Mouse (Mus musculus) embryonic facial prominence, embryonic 10.5 days (tissue): ENCODE measurements at regions not wholly inside any gene's neighbourhood (a gene's known extent, or its start where the extent isn't known, plus 50 kb on each side); places are given as distances from the start of the nearest gene placed in this dataset.
A peak's percentile ranks its signal among the peaks of the same experiment; 100 is the strongest.

Experiments used
- DNase-seq: peaks from one replicate; pipeline ENCODE4 v3.0.0-alpha.2; 2017; ENCODE audit warnings: low spot score
- H3K27ac ChIP-seq: fragments of 300-500 bp; sonication (generic); replicated peaks from 2 replicates; pipeline ENCODE4 v1.5.1; 2016; ENCODE audit warnings: mild to moderate bottlenecking
- H3K27me3 ChIP-seq: fragments of 300-500 bp; sonication (generic); replicated peaks from 2 replicates; pipeline ENCODE4 v1.6.1; 2016; ENCODE audit warnings: low read depth, mild to moderate bottlenecking; ENCODE audit not compliant: poor library complexity, severe bottlenecking
- H3K36me3 ChIP-seq: fragments of 300-500 bp; sonication (generic); replicated peaks from 2 replicates; pipeline ENCODE4 v1.6.1; 2016; ENCODE audit warnings: mild to moderate bottlenecking, moderate library complexity
- H3K4me1 ChIP-seq: fragments of 300-500 bp; sonication (generic); 2 replicates; pipeline ENCODE4 v1.6.1; 2016
- H3K4me3 ChIP-seq: fragments of 300-500 bp; sonication (generic); 2 replicates; pipeline ENCODE4 v1.5.1; 2016; ENCODE audit warnings: mild to moderate bottlenecking, moderate library complexity
- H3K9me3 ChIP-seq: fragments of 300-500 bp; sonication (generic); 2 replicates; pipeline ENCODE4 v1.6.1; 2016; ENCODE audit warnings: mild to moderate bottlenecking
- WGBS: fragments of 180-500 bp; shearing (Covaris S2); methylation state at CpG from one replicate; pipeline ENCODE4 v1.1.7; 2016; 5-methylcytosine and 5-hydroxymethylcytosine counted together

GRCm38 (mm10) chr9:63876023-63876422 lies 118.2 kb upstream of the Smad3 start:
- Histone ChIP-seq H3K36me3 (no peaks in the 10 kb centered on the region), H3K4me3 (no peak overlapping the region), H3K27me3 (peaks cover 15% of the 10 kb centered on the region), H3K27ac (no peak overlapping the region), H3K9me3 (no peaks in the 10 kb centered on the region), H3K4me1 (peaks cover 32% of the 10 kb centered on the region)
- DNase-seq: no peak
- WGBS: 92% methylated on average over 12 of the region's 12 CpGs

- DNase-seq: no peak
- no peaks in the 10 kb centered on the region for H3K36me3 ChIP-seq
- no peak overlapping the region for H3K27ac ChIP-seq
- peaks cover under 1% of the 10 kb centered on the region; the same call in 1 of the 2 replicates for H3K9me3 ChIP-seq
- no peak overlapping the region for H3K4me3 ChIP-seq
- peaks cover 23% of the 10 kb centered on the region for H3K4me1 ChIP-seq
- peaks cover 12% of the 10 kb centered on the region for H3K27me3 ChIP-seq
- 88% methylated on average over 5 of the region's 5 CpGs for WGBS
Measured at GRCm38 (mm10) chr9:63875193-63875592, 117.4 kb upstream of the Smad3 start.

GRCm38 (mm10) chr9:63864350-63864749 lies 106.6 kb upstream of the Smad3 start:
- H3K27me3 ChIP-seq: no peaks in the 10 kb centered on the region
- no peak overlapping the region; the same call in 1 of the 2 replicates for H3K27ac ChIP-seq
- H3K4me1 ChIP-seq: peaks cover 14% of the 10 kb centered on the region
- no peaks in the 10 kb centered on the region for H3K36me3 ChIP-seq
- no peak for DNase-seq
- H3K9me3 ChIP-seq: no peaks in the 10 kb centered on the region; the same call in 1 of the 2 replicates
- H3K4me3 ChIP-seq: no peak overlapping the region
- 49% methylated on average over 11 of the region's 11 CpGs for WGBS

DNA sequence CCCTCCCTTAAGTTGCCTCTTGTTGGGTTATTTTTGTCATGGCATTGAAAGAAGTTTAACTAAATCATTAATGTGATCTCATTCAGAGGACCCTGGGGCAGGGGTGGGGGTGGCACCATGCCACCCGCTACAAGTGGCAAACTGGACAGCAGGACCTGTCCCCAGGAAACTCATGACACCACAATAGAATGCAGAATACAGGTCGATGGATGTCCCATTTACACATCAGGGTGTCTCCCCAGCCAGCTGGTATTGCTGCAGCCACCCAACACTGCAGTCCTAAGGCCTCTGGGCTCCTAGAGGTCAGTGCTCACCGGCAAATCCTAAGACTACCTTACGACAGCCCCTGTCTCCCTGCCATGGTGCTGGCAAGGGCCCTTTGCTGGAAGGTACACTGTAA lies 105.5 kb upstream of the Smad3 start:
- Histone ChIP-seq H3K4me1 (peaks cover 14% of the 10 kb centered on the region), H3K4me3 (no peak overlapping the region), H3K27me3 (no peaks in the 10 kb centered on the region), H3K27ac (no peak overlapping the region), H3K36me3 (no peaks in the 10 kb centered on the region), H3K9me3 (no peaks in the 10 kb centered on the region; the same call in 1 of the 2 replicates)
- WGBS: 78% methylated on average over 4 of the region's 4 CpGs
- no peak for DNase-seq

- DNase-seq: peak; percentile 60
- H3K4me1 ChIP-seq: peaks cover 14% of the 10 kb centered on the region
- WGBS: 40% methylated on average over 6 of the region's 6 CpGs
Measured at GRCm38 (mm10) chr9:63862427-63862826, 104.6 kb upstream of the Smad3 start.

DNA sequence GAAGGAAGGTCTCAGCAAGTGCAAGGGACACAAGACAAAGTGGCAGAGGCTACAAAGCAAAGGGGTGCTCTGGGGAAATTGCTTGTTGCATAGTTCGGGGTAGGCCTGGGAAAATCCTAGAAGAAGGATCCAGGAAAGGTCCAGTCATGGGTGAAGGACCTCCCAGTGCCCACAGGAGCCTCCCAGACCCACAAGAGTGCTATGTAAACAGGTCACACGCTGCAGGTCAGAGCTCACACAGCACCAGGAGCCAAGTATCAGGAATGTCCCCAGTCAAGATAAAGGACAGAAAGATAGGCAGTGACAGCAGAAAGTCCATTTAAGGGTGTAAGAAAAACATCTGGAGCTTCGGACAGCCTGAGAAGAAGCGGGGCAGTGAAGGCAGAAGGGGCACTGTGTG lies 103.6 kb upstream of the Smad3 start:
- H3K36me3 ChIP-seq: no peaks in the 10 kb centered on the region
- H3K4me1 ChIP-seq: peaks cover 21% of the 10 kb centered on the region
- no peaks in the 10 kb centered on the region for H3K27me3 ChIP-seq
- DNase-seq: no peak
- no peak overlapping the region for H3K27ac ChIP-seq
- no peak overlapping the region for H3K4me3 ChIP-seq
- 85% methylated on average over 4 of the region's 4 CpGs for whole genome bisulfite sequencing
- H3K9me3 ChIP-seq: no peaks in the 10 kb centered on the region; the same call in 1 of the 2 replicates

More at GRCm38 (mm10) chr9:63862427-63862826, 104.6 kb upstream of the Smad3 start:
- Histone ChIP-seq H3K9me3 (no peaks in the 10 kb centered on the region; the same call in 1 of the 2 replicates), H3K36me3 (no peaks in the 10 kb centered on the region), H3K27me3 (no peaks in the 10 kb centered on the region), H3K27ac (no peak overlapping the region), H3K4me3 (no peak overlapping the region)

DNA sequence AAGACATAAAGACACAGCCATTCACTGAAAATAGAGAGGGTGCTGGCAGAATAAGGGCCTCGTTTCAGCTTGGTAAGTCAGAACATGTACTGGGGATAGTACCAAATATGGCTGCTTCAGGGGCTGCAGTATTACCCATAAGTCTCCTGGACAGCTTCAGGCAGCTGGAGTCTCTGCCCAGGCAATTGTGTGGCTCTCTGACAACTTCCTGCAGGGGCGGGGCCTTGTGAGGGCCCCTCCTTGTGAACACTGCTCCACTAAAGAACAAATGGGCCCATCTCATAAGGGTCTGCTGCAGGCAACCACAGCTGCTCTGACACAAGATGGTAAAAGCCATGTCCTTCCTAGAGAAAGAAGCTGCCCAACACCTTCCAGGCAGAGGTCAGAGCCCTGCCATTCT lies 102.4 kb upstream of the Smad3 start:
- no peak for DNase-seq
- Histone ChIP-seq H3K9me3 (no peaks in the 10 kb centered on the region), H3K4me1 (peaks cover 24% of the 10 kb centered on the region), H3K27ac (no peak overlapping the region), H3K27me3 (no peaks in the 10 kb centered on the region), H3K4me3 (no peak overlapping the region), H3K36me3 (no peaks in the 10 kb centered on the region)
- 84% methylated on average over 2 of the region's 2 CpGs for WGBS

DNA sequence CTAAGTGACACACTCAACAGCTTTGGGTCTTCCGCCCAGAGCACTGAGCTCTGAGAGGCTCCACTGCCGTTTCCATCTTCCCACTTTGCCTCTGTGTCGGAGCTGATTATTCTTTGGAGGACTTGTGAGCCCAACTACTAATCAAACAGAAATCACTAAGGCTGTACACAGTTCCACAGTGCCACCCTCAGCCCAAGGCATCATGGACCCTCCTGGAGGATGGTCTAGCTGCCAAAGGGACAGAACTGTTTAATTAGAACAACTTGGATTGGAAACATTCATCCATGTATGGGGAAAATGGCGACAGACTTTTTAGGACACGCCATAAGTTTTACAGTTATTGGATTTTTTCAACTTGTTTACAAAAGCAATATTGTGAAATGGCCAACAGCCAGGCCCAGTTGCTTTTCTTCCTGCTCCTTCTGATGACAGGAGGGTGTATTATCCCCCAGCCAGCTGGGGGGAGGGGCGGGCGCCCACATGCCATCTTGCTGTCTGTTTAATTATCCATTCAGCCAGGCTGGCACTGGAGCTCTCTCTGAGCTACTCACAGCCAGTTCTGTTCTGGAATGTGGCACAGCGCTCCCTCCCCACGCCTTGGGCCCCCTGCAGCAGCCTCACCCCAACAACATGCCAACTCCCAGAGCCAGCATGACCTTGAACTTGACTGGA lies 98.4 kb upstream of the Smad3 start:
- Histone ChIP-seq H3K9me3 (no peaks in the 10 kb centered on the region), H3K4me3 (no peak overlapping the region), H3K27ac (no peak overlapping the region), H3K27me3 (no peaks in the 10 kb centered on the region), H3K4me1 (peaks cover 10% of the 10 kb centered on the region), H3K36me3 (no peaks in the 10 kb centered on the region)
- DNase-seq: no peak
- WGBS: 80% methylated on average over 9 of the region's 9 CpGs

GRCm38 (mm10) chr9:63851809-63852208 lies 94.0 kb upstream of the Smad3 start:
- Histone ChIP-seq H3K36me3 (no peaks in the 10 kb centered on the region), H3K4me3 (no peak overlapping the region), H3K27ac (no peak overlapping the region), H3K9me3 (peaks cover 3% of the 10 kb centered on the region; the same call in 1 of the 2 replicates), H3K4me1 (peaks cover 7% of the 10 kb centered on the region), H3K27me3 (no peaks in the 10 kb centered on the region)
- WGBS: 74% methylated on average over 12 of the region's 12 CpGs
- DNase-seq: no peak

DNA sequence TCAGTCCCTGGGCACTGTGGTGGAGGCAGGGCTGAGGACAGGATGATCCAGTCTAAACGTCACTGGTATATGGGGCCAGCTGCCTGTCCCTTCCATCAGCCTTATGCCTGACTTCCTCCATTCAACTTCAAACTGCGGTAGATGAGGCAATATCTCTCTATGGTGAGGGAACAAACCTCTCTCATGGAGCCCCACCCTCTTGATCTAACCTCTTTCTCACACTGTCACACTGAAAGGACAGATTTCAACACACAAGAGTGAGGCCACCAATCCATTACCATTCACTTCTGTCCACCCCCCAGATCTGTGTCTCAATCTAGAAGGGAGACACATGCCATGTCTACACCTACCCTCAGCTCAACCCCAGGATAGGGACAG lies 92.5 kb upstream of the Smad3 start:
- Histone ChIP-seq H3K4me3 (no peak overlapping the region), H3K9me3 (peaks cover 3% of the 10 kb centered on the region; the same call in 1 of the 2 replicates), H3K36me3 (no peaks in the 10 kb centered on the region), H3K4me1 (no peaks in the 10 kb centered on the region), H3K27me3 (peaks cover 6% of the 10 kb centered on the region; the same call in 1 of the 2 replicates), H3K27ac (no peak overlapping the region)
- DNase-seq: no peak
- 77% methylated on average over 2 of the region's 2 CpGs for WGBS

DNA sequence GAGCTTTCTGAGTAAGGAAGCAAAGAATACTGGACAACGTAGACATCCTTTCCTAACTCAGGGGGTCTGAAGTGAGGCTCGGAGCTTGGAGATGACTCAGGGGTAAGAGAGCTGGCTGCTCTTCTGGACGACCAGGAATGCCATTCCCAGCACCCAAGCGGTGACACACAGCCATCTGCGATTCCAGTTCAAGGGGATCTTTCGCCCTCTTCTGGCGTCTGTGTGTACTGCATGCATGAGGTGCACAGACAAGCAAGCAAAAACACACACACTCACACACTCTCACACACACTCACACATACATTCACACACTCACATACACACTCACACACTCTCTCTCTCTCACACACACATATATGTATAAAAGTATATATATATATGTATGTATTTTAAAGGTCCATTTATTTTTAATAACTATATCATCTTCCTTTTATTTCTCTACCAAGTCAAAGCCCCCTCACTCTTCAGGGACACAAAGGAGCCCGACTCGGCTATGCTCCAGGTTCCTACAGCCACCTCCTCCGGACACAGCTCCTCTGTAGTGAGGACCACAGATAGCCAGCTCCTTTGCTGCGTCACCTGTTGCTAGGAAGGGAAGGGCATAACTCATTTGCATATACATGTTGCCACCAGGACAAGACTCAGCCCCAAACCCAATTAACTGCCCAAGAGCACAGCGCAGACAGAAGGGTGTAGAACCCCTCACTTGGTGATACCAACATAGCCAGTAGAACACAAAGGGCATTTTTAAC lies 91.9 kb upstream of the Smad3 start:
- Histone ChIP-seq H3K27ac (no peak overlapping the region), H3K4me3 (no peak overlapping the region), H3K36me3 (no peaks in the 10 kb centered on the region), H3K4me1 (no peaks in the 10 kb centered on the region), H3K9me3 (peaks cover 3% of the 10 kb centered on the region; the same call in 1 of the 2 replicates), H3K27me3 (peaks cover 10% of the 10 kb centered on the region; the same call in 1 of the 2 replicates)
- WGBS: 78% methylated on average over 12 of the region's 12 CpGs
- DNase-seq: peak; percentile 42

DNA sequence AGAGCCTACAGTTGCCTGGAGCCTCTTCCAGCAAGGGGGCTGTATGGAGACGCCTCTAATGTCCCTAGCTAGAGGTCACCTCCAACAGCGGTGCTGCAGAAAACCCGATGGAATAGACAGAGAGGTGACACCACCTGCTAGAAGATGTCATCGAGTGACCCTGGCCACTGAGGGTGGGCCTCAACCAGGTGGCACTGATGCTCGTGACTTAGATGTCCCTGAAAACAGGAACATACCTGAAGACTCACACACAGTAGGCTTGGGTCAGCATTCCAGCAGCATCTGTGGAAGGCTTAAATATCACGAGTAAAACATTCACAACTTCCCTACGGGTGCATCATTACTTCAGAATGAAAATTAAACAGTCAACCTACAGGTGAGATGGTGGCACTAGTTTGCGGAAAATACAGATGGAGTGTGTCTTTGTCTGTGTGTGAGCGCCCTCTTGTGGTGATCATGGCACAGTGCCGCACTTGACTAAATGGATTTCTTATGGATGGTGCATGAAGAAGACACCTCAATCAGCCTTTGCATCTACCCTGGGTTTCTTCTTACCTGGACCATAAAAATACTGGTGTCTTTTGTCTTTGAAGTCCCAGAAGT lies 86.2 kb upstream of the Smad3 start:
- H3K9me3 ChIP-seq: no peaks in the 10 kb centered on the region
- peak; percentile 78 for DNase-seq
- no peaks in the 10 kb centered on the region for H3K36me3 ChIP-seq
- peaks cover 10% of the 10 kb centered on the region; the same call in 1 of the 2 replicates for H3K27me3 ChIP-seq
- no peak overlapping the region for H3K27ac ChIP-seq
- no peak overlapping the region for H3K4me3 ChIP-seq
- H3K4me1 ChIP-seq: no peaks in the 10 kb centered on the region; the same call in 1 of the 2 replicates
- 36% methylated on average over 10 of the region's 10 CpGs for WGBS
